Mouse (Mus musculus) bone marrow, adult 2 months (tissue): ENCODE measurements around the gene Crispld2.

Experiments
- CTCF ChIP-seq: fragments of 200-500 bp; IDR thresholded peaks from 2 replicates; pipeline ENCODE4 v1.5.1; 2011; ENCODE audit warnings: low read length, control low read depth; ENCODE audit not compliant: control insufficient read depth, insufficient read depth
- POLR2A ChIP-seq: fragments of 200-500 bp; IDR thresholded peaks from 2 replicates; pipeline ENCODE4 v1.6.1; 2011; ENCODE audit warnings: low read depth, mild to moderate bottlenecking, control low read depth, low read length, borderline replicate concordance; ENCODE audit not compliant: control insufficient read depth

DNA sequence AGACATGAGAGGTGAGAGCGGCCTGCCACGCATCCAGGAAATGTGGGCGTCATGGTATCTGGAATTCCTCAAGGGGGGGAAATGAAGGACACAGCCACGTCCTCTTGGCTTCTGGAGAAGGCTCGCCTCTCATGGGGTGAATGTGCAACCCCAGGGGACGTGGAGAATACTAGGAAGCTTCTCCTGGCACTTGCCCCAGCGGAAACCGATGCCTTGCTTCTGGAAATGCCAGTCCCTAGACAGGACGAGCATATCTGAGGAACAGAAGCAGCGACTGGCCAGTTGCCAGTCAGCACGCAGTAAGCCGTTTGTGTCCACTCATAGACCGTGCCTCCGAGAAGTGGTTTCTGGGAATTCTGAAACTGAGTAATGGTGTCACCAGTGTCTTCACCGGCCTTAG lies 45.0 kb downstream of the Crispld2 start:
- TF ChIP-seq CTCF (no peak), POLR2A (no peak)
